Mouse (Mus musculus) retina, embryonic 14.5 days (tissue): Measurements from ENCODE around the gene Bicc1.

ENCODE experiments used
- DNase-seq: peaks from one replicate; pipeline ENCODE4 v3.0.0-alpha.2; 2015; ENCODE audit warnings: low spot score

The Bicc1 gene

GRCm38 (mm10) chr10:71122480-71122879, 37.0 kb downstream of the Bicc1 start:
- no peak for DNase-seq

GRCm38 (mm10) chr10:71120769-71121165, 38.7 kb downstream of the Bicc1 start:
- no peak for DNase-seq

- no peak for DNase-seq
Observed at GRCm38 (mm10) chr10:71120121-71120768, 39.3 kb downstream of the Bicc1 start.

- DNase-seq: no peak
Observed at GRCm38 (mm10) chr10:71119120-71119847, 40.2 kb downstream of the Bicc1 start.

- DNase-seq: no peak
Observed at GRCm38 (mm10) chr10:71117766-71118165, 41.7 kb downstream of the Bicc1 start.

GRCm38 (mm10) chr10:71114260-71114920, 45.1 kb downstream of the Bicc1 start:
- no peak for DNase-seq

GRCm38 (mm10) chr10:71106491-71107205, 52.9 kb downstream of the Bicc1 start:
- no peak for DNase-seq

DNA sequence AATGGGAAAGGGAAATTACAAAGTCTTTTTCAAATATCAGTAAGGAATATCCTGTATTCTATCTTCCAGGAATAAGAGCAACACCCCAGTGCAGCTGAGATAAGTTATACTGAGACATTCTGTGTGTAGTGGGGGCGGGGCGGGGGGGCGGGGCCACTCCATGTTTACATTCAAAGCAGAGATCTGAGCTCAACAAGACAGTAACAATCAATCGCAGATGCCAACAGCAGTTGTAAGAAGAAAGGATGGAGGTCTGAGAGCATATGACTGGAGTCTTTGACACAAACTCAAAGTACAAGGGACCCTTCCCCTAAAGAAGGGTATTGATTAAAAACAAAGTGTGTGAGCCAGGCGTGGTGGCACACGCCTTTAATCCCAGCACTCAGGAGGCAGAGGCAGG, 54.7 kb downstream of the Bicc1 start:
- no peak for DNase-seq

DNA sequence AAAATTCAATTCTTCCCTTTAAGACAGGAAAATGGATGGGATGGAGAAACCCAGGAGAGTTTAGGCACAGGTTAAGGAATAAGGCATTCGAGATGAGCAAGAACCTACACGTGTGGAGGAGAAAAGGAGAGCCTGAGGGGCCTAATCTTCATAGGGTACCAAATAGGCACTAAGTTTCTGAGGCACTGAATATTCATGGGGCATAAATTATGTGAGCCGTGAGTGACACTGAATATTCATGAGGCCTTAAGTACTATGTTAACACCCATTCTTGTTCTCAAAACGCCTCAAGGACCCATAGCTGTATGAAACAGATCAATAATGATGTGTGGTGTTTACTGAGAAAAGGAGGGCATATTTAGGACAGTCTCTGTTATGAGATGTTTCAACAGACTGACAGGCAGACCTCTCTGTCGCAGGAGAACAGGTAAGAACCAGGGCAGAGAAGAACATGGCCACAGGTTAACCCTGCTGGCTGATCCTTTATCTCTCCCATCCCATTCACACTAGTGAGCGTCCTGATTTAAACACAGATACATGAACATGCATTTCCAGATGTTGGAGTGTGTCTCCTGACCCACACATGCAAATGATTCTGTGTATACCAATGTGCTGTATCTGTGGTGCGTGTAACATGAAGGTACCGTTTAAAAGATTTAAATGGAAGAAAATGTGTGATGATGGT, 58.5 kb downstream of the Bicc1 start:
- no peak for DNase-seq

GRCm38 (mm10) chr10:71094707-71095254, 64.7 kb downstream of the Bicc1 start:
- no peak for DNase-seq

DNA sequence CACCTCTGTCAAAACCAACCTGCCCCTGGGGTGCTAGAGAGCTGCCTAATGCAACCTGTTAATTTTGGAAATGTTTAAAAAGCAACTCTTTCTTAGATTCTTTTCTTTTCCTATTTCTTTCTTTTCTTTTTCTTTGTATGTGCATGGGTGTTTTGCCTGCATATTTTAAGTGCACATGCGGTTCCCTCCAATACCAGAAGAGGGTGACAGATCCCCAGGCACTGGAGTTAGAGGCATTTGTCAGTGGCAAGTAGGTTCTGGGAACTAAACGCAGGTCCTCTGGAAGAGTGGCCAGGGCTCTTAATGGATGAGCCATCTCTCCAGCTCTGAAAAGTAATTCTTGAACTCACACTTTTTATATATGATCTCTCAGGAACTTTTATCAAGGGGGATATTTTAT, 66.2 kb downstream of the Bicc1 start:
- no peak for DNase-seq

DNA sequence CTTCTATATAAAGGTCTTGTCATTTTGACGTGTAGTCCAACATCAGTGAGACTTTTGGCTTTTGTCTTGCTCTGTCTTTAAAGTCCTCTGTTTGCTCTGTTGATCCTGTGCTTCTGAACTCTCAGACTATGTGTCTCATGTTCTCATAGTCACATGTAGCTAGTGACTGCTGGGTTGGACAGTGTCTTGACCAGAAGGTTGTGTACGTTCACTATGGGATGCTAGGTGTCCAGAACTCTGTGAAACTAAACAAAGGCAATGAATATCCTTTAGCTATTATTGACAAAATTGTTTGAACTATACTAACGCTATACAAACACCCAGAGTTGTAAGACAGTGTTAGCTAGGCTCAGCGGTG, 72.2 kb downstream of the Bicc1 start:
- no peak for DNase-seq

DNA sequence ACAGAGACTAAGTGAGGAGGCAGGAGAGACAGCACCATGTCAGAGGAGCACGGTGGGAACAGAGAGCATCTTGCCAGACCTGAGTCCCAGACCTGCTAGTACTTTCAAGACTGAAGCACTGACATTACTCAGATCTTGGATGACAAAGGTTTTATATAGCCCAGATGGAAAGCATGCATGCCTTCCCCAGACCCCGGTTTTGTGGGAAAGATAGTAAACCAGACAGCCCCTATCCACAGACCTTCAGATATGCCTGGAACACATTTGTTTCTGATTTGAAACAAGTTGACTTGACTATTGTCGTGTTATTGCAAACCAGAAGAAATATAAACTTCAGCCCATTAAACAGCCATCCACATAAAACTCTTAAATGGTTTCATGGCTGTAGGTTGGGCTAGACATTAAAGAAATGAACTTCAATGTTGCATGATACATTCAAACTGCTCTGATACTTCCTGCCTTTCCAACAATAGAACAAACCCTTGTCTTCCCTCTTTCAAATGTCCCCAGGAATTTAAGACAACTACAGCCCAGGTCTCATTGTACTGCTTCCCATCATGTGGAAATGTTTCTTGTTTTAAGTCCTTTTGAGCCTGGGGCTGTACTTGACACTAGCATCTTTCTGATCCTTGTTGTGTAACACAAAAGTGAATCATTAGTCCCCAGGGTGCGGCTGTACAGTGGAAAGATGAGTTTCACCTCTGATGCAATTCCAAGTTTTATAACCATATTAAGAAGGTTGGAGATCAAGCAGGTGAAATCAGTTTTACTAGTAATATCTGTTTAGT, 72.7 kb downstream of the Bicc1 start:
- DNase-seq: no peak

DNA sequence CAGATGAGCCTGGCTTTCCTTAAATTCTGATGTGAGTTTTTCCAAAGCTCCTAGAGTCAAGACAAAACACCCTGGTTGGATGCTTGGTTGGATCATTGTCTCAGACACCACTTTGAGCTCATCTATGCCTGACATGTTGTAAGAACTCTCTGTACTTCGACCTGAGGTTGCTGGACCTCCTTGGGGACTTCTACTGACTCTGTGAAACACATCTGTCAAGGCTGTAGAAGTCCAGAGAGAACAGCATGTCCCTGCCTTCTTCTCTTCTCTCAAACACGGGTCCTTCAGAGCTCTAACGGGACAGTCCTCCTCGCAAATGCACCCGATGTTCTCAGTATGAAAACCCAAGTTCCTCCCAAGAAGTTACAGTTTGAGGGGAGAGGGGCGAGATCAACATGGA, 76.5 kb downstream of the Bicc1 start:
- DNase-seq: no peak

- no peak for DNase-seq
Observed at GRCm38 (mm10) chr10:71078856-71079255, 80.6 kb downstream of the Bicc1 start.

DNA sequence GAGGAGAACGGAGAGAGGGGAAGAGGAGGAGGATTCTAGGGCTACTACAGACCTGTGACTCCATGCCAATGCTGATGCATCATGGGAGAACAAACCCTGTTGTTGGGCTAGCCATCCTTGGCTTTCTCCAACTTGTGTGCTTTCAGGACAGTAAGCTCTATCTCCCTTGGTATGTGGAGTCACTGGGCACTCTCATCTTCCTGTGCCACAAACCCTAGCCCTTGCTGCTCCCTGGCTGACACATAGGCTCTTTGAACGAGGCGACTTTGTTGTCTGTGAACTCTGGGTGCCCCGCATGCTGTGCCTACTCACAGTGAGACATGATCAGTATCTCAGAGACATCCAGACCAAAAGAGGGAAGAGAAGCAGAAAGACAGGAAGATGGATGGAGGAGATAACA, 94.5 kb downstream of the Bicc1 start:
- DNase-seq: no peak

DNA sequence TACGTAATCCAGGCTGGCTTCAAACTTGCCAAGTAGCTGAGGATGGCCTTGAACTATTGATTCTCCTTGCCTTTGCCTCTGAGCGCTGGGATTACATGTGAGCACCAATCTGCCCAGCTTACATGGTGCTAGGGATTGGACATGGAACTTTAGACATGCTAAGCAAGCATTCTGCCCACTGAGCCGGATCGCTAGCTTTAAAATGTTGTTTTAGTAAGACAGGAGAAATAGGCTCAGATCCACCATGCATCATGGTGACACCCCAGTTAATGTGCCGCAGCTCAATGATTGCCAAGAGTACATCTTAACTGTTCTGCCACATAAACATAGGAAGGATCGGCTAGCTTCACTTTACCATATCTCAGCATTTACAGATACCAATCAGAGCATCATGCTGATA, 94.9 kb downstream of the Bicc1 start:
- DNase-seq: no peak

DNA sequence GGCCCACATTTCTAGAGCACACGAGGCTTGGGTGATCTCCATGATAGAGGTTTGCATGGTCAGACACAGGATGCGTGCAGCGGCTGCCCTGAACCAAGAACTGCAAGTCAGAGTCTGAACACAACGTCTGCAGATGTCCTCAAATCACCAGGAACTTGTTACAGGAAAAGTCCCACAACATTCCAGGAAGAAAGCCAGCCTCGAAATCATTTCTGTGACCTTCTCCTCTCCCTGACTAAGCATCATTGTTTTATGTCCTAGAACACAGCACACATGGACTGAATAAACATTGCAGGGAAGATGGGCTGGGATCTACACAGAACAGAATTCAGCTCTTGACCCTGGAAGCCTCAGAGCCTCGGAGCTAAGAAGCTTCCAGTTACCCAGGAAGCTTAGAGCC, 97.3 kb downstream of the Bicc1 start:
- no peak for DNase-seq

- no peak for DNase-seq
Observed at GRCm38 (mm10) chr10:71060269-71060668, 99.2 kb downstream of the Bicc1 start.

DNA sequence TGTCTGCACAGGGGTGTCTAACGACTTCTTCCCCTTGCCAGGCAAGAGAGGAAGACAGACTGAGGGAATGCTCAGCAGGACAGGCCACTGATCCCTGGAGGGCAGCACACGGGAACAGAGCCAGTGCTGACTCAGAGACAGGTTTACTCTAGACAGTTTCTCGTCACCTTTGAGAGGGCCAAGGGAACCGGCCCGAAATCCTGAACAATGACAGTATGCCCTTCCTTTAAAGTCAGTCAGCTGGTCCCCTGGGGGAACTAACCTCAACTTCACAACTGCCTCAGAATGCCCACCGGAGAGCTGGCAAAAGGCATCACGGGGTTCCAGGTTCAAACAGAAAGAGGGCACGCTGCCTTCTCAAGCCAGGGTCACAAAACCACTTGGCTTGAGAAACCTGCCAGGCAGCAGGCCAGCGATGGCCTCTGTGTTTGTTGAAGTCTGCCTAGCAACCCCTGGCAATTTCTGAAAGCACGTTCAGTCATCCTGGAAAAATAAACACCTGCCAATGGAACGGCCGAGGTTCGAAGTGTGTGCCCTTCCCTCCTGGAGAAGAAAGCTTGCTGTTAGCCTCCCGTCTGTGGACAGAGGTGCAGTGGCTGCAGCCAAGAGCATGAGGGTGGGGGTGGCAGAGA, 100.8 kb downstream of the Bicc1 start:
- no peak for DNase-seq

- no peak for DNase-seq
Observed at GRCm38 (mm10) chr10:71058070-71058469, 101.4 kb downstream of the Bicc1 start.
